ENCODE assay signal across 19 mouse cellular contexts in genomic region chr4:103677195-103677594, GRCm38 (mm10). TPM values are rescaled to one million over a fixed set of nuclear protein-coding genes. Genes with fewer than 3 reads are reported as not detected.
"Had no signal": no experiment of that assay in that cellular context is flagged by ENCODE, and none has a peak within 500 bp of the region (broad histone marks: within the 10 kb centered on the region; RNA-seq: fewer than 3 reads in every experiment).

No protein-coding gene starts in this region.

- H3K27ac ChIP-seq: midbrain, embryonic 10.5 days; midbrain, embryonic 12.5 days; neural tube, embryonic 13.5 days; neural tube, embryonic 15.5 days had no signal

- H3K4me3 ChIP-seq: midbrain, embryonic 10.5 days; midbrain, embryonic 12.5 days; myocyte; neural tube, embryonic 13.5 days; neural tube, embryonic 15.5 days had no signal

- ATAC-seq: midbrain, embryonic 16.5 days had no signal

- H3K4me1 ChIP-seq: midbrain, embryonic 10.5 days; neural tube, embryonic 13.5 days; neural tube, embryonic 15.5 days had no signal

- H3K9me3 ChIP-seq: midbrain, embryonic 10.5 days; midbrain, embryonic 12.5 days; neural tube, embryonic 13.5 days; neural tube, embryonic 15.5 days had no signal

- H3K27me3 ChIP-seq: midbrain, embryonic 12.5 days; neural tube, embryonic 13.5 days had no signal

- H3K9ac ChIP-seq: lung, embryonic 14.5 days; midbrain, embryonic 12.5 days; neural tube, embryonic 13.5 days; neural tube, embryonic 15.5 days had no signal

- H3K4me2 ChIP-seq: lung, embryonic 14.5 days; midbrain, embryonic 12.5 days; neural tube, embryonic 13.5 days; neural tube, embryonic 15.5 days had no signal

- H3K36me3 ChIP-seq: midbrain, embryonic 10.5 days; midbrain, embryonic 12.5 days; neural tube, embryonic 13.5 days; neural tube, embryonic 15.5 days had no signal

- DNase-seq: lung, adult 18-20 months; lung, embryonic 14.5 days; lung, postnatal 10 days; lung, postnatal 4 days; midbrain, embryonic 14.5 days; retina, postnatal 1 day; right cerebral cortex, adult 18-20 months; right cerebral cortex, postnatal 25 days; right cerebral cortex, postnatal 4 days; spleen, adult 18-20 months; thymus, adult 18-20 months; thymus, postnatal 14 days; thymus, postnatal 36 days had no signal

RNA-seq across cellular contexts. Expression of gene Dab1, which starts 58.0 kb away (rescaled TPM):
- polyA plus RNA-seq: myocyte had no signal
